Mouse (Mus musculus) heart, embryonic 13.5 days (tissue): ENCODE results near the gene Vav2. TPM values are rescaled to one million over a fixed set of nuclear protein-coding genes. Genes with fewer than 3 reads are reported as not detected.

Experiments used
- ATAC-seq: fragments of 200-750 bp; cut with Nextera tagmentation; 2 replicates; pipeline ENCODE4 v1.8.0; 2017; ENCODE audit warnings: moderate TSS enrichment; ENCODE audit not compliant: insufficient number of reproducible peaks, low FRiP score, low TSS enrichment; ENCODE audit errors: extremely low read depth
- H3K27ac ChIP-seq: fragments of 300-500 bp; sonication (generic); replicated peaks from 2 replicates; pipeline ENCODE4 v1.5.1; 2015; ENCODE audit warnings: moderate library complexity, mild to moderate bottlenecking, inconsistent platforms
- H3K27me3 ChIP-seq: fragments of 300-500 bp; sonication (generic); replicated peaks from 2 replicates; pipeline ENCODE4 v1.6.1; 2015; ENCODE audit warnings: mild to moderate bottlenecking, inconsistent platforms
- H3K36me3 ChIP-seq: fragments of 300-500 bp; sonication (generic); 2 replicates; pipeline ENCODE4 v1.6.1; 2015; ENCODE audit warnings: mild to moderate bottlenecking, inconsistent platforms
- H3K4me1 ChIP-seq: fragments of 300-500 bp; sonication (generic); 2 replicates; pipeline ENCODE4 v1.6.1; 2015; ENCODE audit warnings: inconsistent platforms
- H3K4me2 ChIP-seq: fragments of 300-500 bp; sonication (generic); 2 replicates; pipeline ENCODE4 v1.6.1; 2015; ENCODE audit warnings: inconsistent platforms, mild to moderate bottlenecking, moderate library complexity
- H3K4me3 ChIP-seq: fragments of 300-500 bp; sonication (generic); 2 replicates; pipeline ENCODE4 v1.5.1; 2015; ENCODE audit warnings: moderate library complexity, mild to moderate bottlenecking, inconsistent platforms
- H3K9ac ChIP-seq: fragments of 300-500 bp; sonication (generic); 2 replicates; pipeline ENCODE4 v1.6.1; 2015; ENCODE audit warnings: inconsistent platforms, mild to moderate bottlenecking, moderate library complexity
- H3K9me3 ChIP-seq: fragments of 300-500 bp; sonication (generic); 2 replicates; pipeline ENCODE4 v1.6.1; 2016; ENCODE audit warnings: inconsistent platforms
- WGBS: fragments of 180-500 bp; shearing (Covaris S2); methylation state at CpG from one replicate; pipeline ENCODE4 v1.1.7; 2015; ENCODE audit warnings: mixed read lengths; 5-methylcytosine and 5-hydroxymethylcytosine counted together
- polyA plus RNA-seq: library from polyadenylated mRNA; unstranded; fragments of >200 nt; fragmentation: Nextera tagmentation; extraction: Ambion mirVana; gene quantifications from 2 replicates; pipeline ENCODE4 v1.2.1, GENCODE M21; 2015

The Vav2 gene
- polyA plus RNA-seq, 1 experiment from 2014 or later = 2.7 TPM

GRCm38 (mm10) chr2:27417648-27418153, 9.1 kb downstream of the Vav2 start:
- Histone ChIP-seq H3K27me3 (no peaks in the 10 kb centered on the region), H3K9me3 (no peaks in the 10 kb centered on the region), H3K4me2 (0 out of 2 replicates have a peak overlapping the region, but pooled peaks have one; percentile 1), H3K4me3 (no peak overlapping the region), H3K27ac (peak overlapping the region; percentile 48; the same call in 1 of the 2 replicates), H3K4me1 (peaks cover 86% of the 10 kb centered on the region), H3K9ac (0 out of 2 replicates have a peak overlapping the region, but pooled peaks have one; percentile 21), H3K36me3 (no peaks in the 10 kb centered on the region)
- ATAC-seq = 0 out of 2 replicates have a peak, but pooled peaks have one; percentile 19
- WGBS = 28% methylated on average over 5 of the region's 5 CpGs

DNA sequence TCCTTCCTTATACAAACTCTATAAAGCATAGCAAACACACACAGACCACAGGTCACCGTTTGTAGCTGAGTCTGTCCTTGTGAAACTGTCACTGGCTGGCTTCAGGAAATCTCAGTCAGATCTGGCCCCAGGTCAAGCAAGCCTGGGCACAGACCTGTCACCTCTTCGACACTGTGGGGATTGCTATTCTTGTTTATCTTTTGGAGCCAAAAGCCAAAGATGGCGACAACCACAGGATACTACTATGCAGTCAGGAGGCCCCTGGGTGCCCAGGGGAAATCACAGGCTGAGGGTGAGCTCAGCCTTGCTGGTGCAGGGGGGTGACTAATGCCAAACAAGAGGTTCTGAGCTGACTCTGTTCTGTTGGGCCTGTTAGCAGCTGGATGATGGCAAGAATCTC, 10.4 kb downstream of the Vav2 start:
- ATAC-seq = no peak
- 15% methylated on average over 3 of the region's 3 CpGs for WGBS
- Histone ChIP-seq H3K4me1 (peaks cover 88% of the 10 kb centered on the region), H3K4me2 (no peak overlapping the region), H3K36me3 (no peaks in the 10 kb centered on the region), H3K27me3 (no peaks in the 10 kb centered on the region), H3K9ac (peak overlapping the region; percentile 20; the same call in 1 of the 2 replicates), H3K27ac (no peak overlapping the region), H3K9me3 (no peaks in the 10 kb centered on the region), H3K4me3 (no peak overlapping the region)

- Histone ChIP-seq H3K9me3 (no peaks in the 10 kb centered on the region), H3K4me1 (peaks cover 91% of the 10 kb centered on the region), H3K9ac (no peak overlapping the region), H3K27ac (no peak overlapping the region), H3K27me3 (no peaks in the 10 kb centered on the region), H3K4me3 (no peak overlapping the region), H3K4me2 (no peak overlapping the region), H3K36me3 (no peaks in the 10 kb centered on the region)
- no peak for ATAC-seq
- 69% methylated on average over 11 of the region's 11 CpGs for WGBS
These were observed 11.6 kb downstream of the Vav2 start for GRCm38 (mm10) chr2:27415060-27415783.

DNA sequence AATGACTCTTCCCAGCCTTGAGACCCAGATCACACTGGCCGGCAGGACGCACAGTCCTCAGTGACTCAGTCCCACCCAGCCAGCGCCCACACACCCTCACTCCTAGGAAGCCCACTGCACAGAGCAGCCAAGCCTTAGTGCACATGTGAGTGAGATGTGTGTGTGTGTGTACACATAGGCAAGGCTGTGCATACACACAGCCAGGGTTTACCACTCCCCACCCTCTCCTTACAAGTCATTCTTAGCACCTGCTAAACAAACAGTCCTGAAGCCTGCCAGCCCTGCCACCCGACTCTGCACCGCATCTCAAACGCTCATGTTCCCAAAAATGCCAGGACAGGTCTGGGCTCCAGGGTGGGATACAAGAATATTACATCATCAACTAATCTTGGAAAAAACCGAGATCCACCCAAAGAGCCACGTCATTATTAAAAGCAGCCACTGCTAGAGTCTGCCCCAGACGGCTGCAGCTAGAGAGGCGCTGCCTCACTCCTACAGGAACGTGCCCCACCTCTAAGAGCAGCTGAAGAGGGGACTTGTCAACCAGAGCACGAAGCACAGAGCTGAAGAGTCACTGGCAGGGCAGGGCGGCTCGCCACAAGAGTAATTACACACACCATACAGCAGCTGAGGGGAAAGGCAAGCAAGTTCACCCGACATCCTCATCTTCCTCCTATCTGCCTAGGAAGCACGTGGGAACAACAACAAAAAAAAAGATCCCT, 12.7 kb downstream of the Vav2 start:
- Histone ChIP-seq H3K9ac (0 out of 2 replicates have a peak overlapping the region, but pooled peaks have one; percentile 37), H3K4me1 (peaks cover 80% of the 10 kb centered on the region), H3K27ac (no peak overlapping the region), H3K27me3 (no peaks in the 10 kb centered on the region), H3K36me3 (no peaks in the 10 kb centered on the region), H3K4me3 (no peak overlapping the region), H3K9me3 (no peaks in the 10 kb centered on the region), H3K4me2 (peak overlapping the region; percentile 24)
- WGBS = 24% methylated on average over 16 of the region's 16 CpGs
- no peak for ATAC-seq

- WGBS = 71% methylated on average over 2 of the region's 2 CpGs
- H3K4me3 ChIP-seq = no peak overlapping the region
- H3K36me3 ChIP-seq = no peaks in the 10 kb centered on the region
- H3K27me3 ChIP-seq = no peaks in the 10 kb centered on the region
- H3K4me1 ChIP-seq = peaks cover 80% of the 10 kb centered on the region
- no peaks in the 10 kb centered on the region for H3K9me3 ChIP-seq
- H3K27ac ChIP-seq = no peak overlapping the region
- no peak overlapping the region for H3K4me2 ChIP-seq
- no peak for ATAC-seq
- no peak overlapping the region for H3K9ac ChIP-seq
These were observed 13.3 kb downstream of the Vav2 start for GRCm38 (mm10) chr2:27413582-27413935.

GRCm38 (mm10) chr2:27412245-27412800, 14.5 kb downstream of the Vav2 start:
- no peak overlapping the region for H3K4me3 ChIP-seq
- no peak for ATAC-seq
- H3K4me1 ChIP-seq = peaks cover 76% of the 10 kb centered on the region
- WGBS = 43% methylated on average over 7 of the region's 7 CpGs
- H3K27me3 ChIP-seq = no peaks in the 10 kb centered on the region
- H3K36me3 ChIP-seq = no peaks in the 10 kb centered on the region
- no peak overlapping the region for H3K4me2 ChIP-seq
- H3K9ac ChIP-seq = 0 out of 2 replicates have a peak overlapping the region, but pooled peaks have one; percentile 2
- H3K9me3 ChIP-seq = no peaks in the 10 kb centered on the region
- H3K27ac ChIP-seq = peak overlapping the region; percentile 43; the same call in 1 of the 2 replicates

DNA sequence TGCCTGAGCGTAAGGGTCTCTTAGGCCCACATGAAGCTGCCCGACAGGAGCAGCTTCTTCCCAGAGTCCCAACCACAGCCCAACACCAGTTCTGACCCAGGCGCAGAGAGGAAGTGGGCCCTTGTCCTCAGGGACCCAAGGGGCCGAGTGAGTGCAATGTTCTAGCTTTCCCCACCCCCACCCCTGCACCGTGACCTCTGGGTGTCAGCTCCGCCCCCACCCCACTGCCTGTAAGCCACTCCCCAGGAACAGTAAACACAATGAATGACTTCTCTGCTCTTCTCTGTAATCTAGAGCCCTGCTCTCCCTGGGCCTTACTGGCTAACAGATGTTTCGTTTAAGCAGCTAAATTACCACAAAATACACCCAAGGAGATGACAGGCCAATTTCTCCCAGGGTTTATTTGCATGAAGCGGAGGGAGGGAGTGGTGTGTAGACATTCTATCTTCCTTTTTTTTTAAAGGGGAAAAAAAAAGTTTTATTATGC, 15.1 kb downstream of the Vav2 start:
- H3K36me3 ChIP-seq = no peaks in the 10 kb centered on the region
- no peak overlapping the region for H3K4me2 ChIP-seq
- peaks cover 71% of the 10 kb centered on the region for H3K4me1 ChIP-seq
- H3K9me3 ChIP-seq = no peaks in the 10 kb centered on the region
- peak overlapping the region; percentile 43 for H3K27ac ChIP-seq
- H3K4me3 ChIP-seq = no peak overlapping the region
- no peaks in the 10 kb centered on the region for H3K27me3 ChIP-seq
- ATAC-seq = 0 out of 2 replicates have a peak, but pooled peaks have one; percentile 34
- 0 out of 2 replicates have a peak overlapping the region, but pooled peaks have one; percentile 28 for H3K9ac ChIP-seq
- 31% methylated on average over 8 of the region's 8 CpGs for WGBS

- no peak overlapping the region for H3K27ac ChIP-seq
- 67% methylated on average over 6 of the region's 6 CpGs for WGBS
- H3K4me1 ChIP-seq = peaks cover 67% of the 10 kb centered on the region
These were observed 16.2 kb downstream of the Vav2 start for GRCm38 (mm10) chr2:27410518-27411140.

DNA sequence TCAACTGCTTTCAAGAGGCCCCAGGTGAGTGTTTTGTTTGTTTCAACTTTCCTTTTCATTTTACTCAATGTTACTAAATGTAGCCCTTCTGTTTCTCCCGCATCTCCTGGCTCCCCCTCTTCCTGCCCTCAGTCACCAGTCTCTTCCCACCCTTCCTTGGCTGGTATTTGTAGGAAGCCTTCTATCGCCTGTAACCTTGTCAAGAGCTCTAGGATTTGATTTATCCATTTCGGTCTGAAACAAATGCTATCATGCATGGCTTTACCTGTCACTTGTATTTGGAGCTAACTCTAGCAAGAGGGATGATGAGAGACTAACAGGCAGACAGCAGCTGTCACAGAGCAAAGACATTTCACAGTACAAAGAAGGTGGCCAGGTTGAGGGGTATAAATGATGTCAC, 18.6 kb downstream of the Vav2 start:
- H3K27ac ChIP-seq = no peak overlapping the region
- H3K27me3 ChIP-seq = no peaks in the 10 kb centered on the region
- no peak overlapping the region for H3K4me3 ChIP-seq
- no peak overlapping the region for H3K9ac ChIP-seq
- H3K9me3 ChIP-seq = no peaks in the 10 kb centered on the region
- 58% methylated on average over 3 of the region's 3 CpGs for WGBS
- ATAC-seq = no peak
- H3K4me1 ChIP-seq = peaks cover 62% of the 10 kb centered on the region
- no peaks in the 10 kb centered on the region for H3K36me3 ChIP-seq
- H3K4me2 ChIP-seq = no peak overlapping the region

More at GRCm38 (mm10) chr2:27410518-27411140, 16.2 kb downstream of the Vav2 start:
- Histone ChIP-seq H3K36me3 (no peaks in the 10 kb centered on the region), H3K4me2 (no peak overlapping the region), H3K9me3 (no peaks in the 10 kb centered on the region), H3K9ac (no peak overlapping the region), H3K4me3 (no peak overlapping the region), H3K27me3 (no peaks in the 10 kb centered on the region)
- no peak for ATAC-seq

- Histone ChIP-seq H3K9ac (no peak overlapping the region), H3K4me2 (no peak overlapping the region), H3K27me3 (no peaks in the 10 kb centered on the region), H3K4me1 (peaks cover 51% of the 10 kb centered on the region), H3K9me3 (no peaks in the 10 kb centered on the region), H3K4me3 (no peak overlapping the region), H3K27ac (no peak overlapping the region), H3K36me3 (no peaks in the 10 kb centered on the region)
- no peak for ATAC-seq
- 78% methylated on average over 5 of the region's 5 CpGs for WGBS
These were observed 19.9 kb downstream of the Vav2 start for GRCm38 (mm10) chr2:27406928-27407327.
